ENCODE assay signal across 9 mouse cellular contexts in the genomic region with DNA sequence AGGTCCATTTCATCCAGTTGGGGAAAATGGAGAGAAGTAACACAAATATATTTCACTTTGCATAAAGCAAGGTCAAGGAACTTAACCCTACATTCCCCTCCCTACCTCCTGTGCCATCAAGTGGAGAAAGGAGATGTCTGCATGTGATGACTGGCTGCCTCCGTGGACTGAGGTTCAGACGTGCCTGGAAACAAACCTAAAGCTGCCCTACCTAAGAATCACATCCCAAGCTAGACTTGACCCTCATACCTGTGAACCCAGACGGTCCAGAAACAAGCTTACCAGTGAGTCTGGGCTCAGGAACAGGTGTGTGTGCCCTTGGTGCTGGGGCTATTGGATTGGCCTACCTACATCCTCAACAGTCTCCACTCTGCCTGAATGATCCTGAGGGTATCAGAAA. TPM values are rescaled to one million over a fixed set of nuclear protein-coding genes. Genes with fewer than 3 reads are reported as not detected.
DNase-seq lines count a peak whose midpoint lies in the region; ATAC-seq and TF ChIP-seq lines count a peak whose summit lies in the region.
"Had no signal": no experiment of that assay in that cellular context is flagged by ENCODE, and none has a peak within 500 bp of the region (broad histone marks: within the 10 kb centered on the region; RNA-seq: fewer than 3 reads in every experiment).

No protein-coding gene starts in this region.

- no peaks in the 10 kb centered on the region for H3K27me3 ChIP-seq in midbrain, embryonic 10.5 days (ENCODE audit: low read depth, poor library complexity, severe bottlenecking)
- no peaks in the 10 kb centered on the region for H3K27me3 ChIP-seq in midbrain, postnatal 0 days (ENCODE audit: insufficient read depth, low read length)
- H3K27me3 ChIP-seq in limb, embryonic 13.5 days, result no peaks in the 10 kb centered on the region

- H3K4me3 ChIP-seq in midbrain, embryonic 10.5 days, result peak overlapping the region; percentile 83
- H3K4me3 ChIP-seq in midbrain, postnatal 0 days (ENCODE audit: low read depth, low read length), result no peak overlapping the region
- 0 out of 2 replicates have a peak overlapping the region, but pooled peaks have one; percentile 0 for H3K4me3 ChIP-seq in limb, embryonic 13.5 days

- peaks cover 41% of the 10 kb centered on the region for H3K4me1 ChIP-seq in midbrain, embryonic 10.5 days
- peaks cover 6% of the 10 kb centered on the region; the same call in 1 of the 2 replicates for H3K4me1 ChIP-seq in midbrain, postnatal 0 days (ENCODE audit: insufficient read depth, low read length)
- H3K4me1 ChIP-seq in limb, embryonic 13.5 days, result peaks cover 33% of the 10 kb centered on the region

- no peak overlapping the region for H3K4me2 ChIP-seq in midbrain, postnatal 0 days (ENCODE audit: low read depth, low read length, poor library complexity, severe bottlenecking)
- peak overlapping the region; percentile 31 for H3K4me2 ChIP-seq in limb, embryonic 13.5 days (replicated peaks)

- ATAC-seq in midbrain, postnatal 0 days (ENCODE audit: low FRiP score), result no peak
- no peak for ATAC-seq in limb, embryonic 13.5 days (ENCODE audit: low FRiP score, low read depth)

- no peak for TF ChIP-seq CTCF in midbrain, postnatal 0 days (IDR thresholded peaks at IDR 0.05)

- H3K9ac ChIP-seq in midbrain, postnatal 0 days (replicated peaks; ENCODE audit: low read length, poor library complexity, severe bottlenecking), result no peak overlapping the region
- H3K9ac ChIP-seq in limb, embryonic 13.5 days, result no peak overlapping the region

- DNase-seq in embryo, embryonic 10.5 days (ENCODE audit: low spot score), result peak; percentile 42
- no peak for DNase-seq in embryo, embryonic 9.5 days (ENCODE audit: extremely low spot score)
- no peak for DNase-seq in midbrain, embryonic 10.5 days (ENCODE audit: low spot score)
- no peak for DNase-seq in midbrain, postnatal 0 days (ENCODE audit: low spot score)
- DNase-seq in urinary bladder, postnatal 4 days (ENCODE audit: low spot score in 2 of 2), result no peak
- no peak for DNase-seq in adrenal gland, adult 8-10 months
- no peak for DNase-seq in kidney, postnatal 14 days
- DNase-seq: heart, postnatal 10 days had no signal

- H3K36me3 ChIP-seq in midbrain, embryonic 10.5 days, result peaks cover 30% of the 10 kb centered on the region
- peaks cover 33% of the 10 kb centered on the region for H3K36me3 ChIP-seq in midbrain, postnatal 0 days (ENCODE audit: insufficient read depth, low read length)
- H3K36me3 ChIP-seq in limb, embryonic 13.5 days, result peaks cover 23% of the 10 kb centered on the region

- H3K9me3 ChIP-seq in midbrain, embryonic 10.5 days (replicated peaks), result no peaks in the 10 kb centered on the region
- no peaks in the 10 kb centered on the region for H3K9me3 ChIP-seq in midbrain, postnatal 0 days (ENCODE audit: low read length)
- H3K9me3 ChIP-seq in limb, embryonic 13.5 days, result no peaks in the 10 kb centered on the region

- WGBS in midbrain, embryonic 10.5 days, result 59% methylated on average over 3 of the region's 3 CpGs
- 45% methylated on average over 3 of the region's 3 CpGs for WGBS in midbrain, postnatal 0 days
- 56% methylated on average over 3 of the region's 3 CpGs for WGBS in limb, embryonic 13.5 days

- peak overlapping the region; percentile 94 for H3K27ac ChIP-seq in midbrain, embryonic 10.5 days (replicated peaks)
- no peak overlapping the region for H3K27ac ChIP-seq in midbrain, postnatal 0 days (ENCODE audit: low read depth, low read length)
- no peak overlapping the region for H3K27ac ChIP-seq in limb, embryonic 13.5 days

RNA-seq across cellular contexts. Expression of gene Manf, which starts 1.5 kb away (rescaled TPM):
- polyA plus RNA-seq in midbrain, embryonic 10.5 days (2016; fragmentation: Nextera tagmentation; extraction: Ambion mirVana), result 231 and 297 TPM in 2 replicates
- 46.3 and 54.6 TPM in 2 replicates for total RNA-seq in midbrain, postnatal 0 days (2014; rRNA removed)
- polyA plus RNA-seq in midbrain, postnatal 0 days (2015; fragmentation: Nextera tagmentation; extraction: Ambion mirVana), result 112 and 115 TPM in 2 replicates
- 254 and 278 TPM in 2 replicates for polyA plus RNA-seq in limb, embryonic 13.5 days (2015; fragmentation: Nextera tagmentation; extraction: Ambion mirVana)
- 100 to 1,000 TPM; 306 to 450 (median 316) TPM for total RNA-seq in adrenal gland, adult 8-10 months (2022)

RNA-seq across cellular contexts. Expression of gene Rbm15b, which starts 6.1 kb away (rescaled TPM):
- polyA plus RNA-seq in midbrain, embryonic 10.5 days (2016; fragmentation: Nextera tagmentation; extraction: Ambion mirVana), result 15.0 and 15.5 TPM in 2 replicates
- total RNA-seq in midbrain, postnatal 0 days (2014; rRNA removed), result 81.6 and 82.7 TPM in 2 replicates
- 10.6 and 12.6 TPM in 2 replicates for polyA plus RNA-seq in midbrain, postnatal 0 days (2015; fragmentation: Nextera tagmentation; extraction: Ambion mirVana)
- polyA plus RNA-seq in limb, embryonic 13.5 days (2015; fragmentation: Nextera tagmentation; extraction: Ambion mirVana), result 9.8 and 10.6 TPM in 2 replicates
- 10 to 100 TPM; 20.7 to 28.9 (median 26.6) TPM for total RNA-seq in adrenal gland, adult 8-10 months (2022)
